Mouse (Mus musculus) C2C12 (cell line): ENCODE data around the gene Banf2. TPM values are rescaled to one million over a fixed set of nuclear protein-coding genes. Genes with fewer than 3 reads are reported as not detected.

Experiments used
- H3K27me3 ChIP-seq: one replicate; pipeline ENCODE4 v1.6.1; 2011; ENCODE audit not compliant: control insufficient read depth, insufficient read depth, insufficient read length
- H3K36me3 ChIP-seq: one replicate; pipeline ENCODE4 v1.6.1; 2011; ENCODE audit not compliant: control insufficient read depth, insufficient read depth
- H3K4me3 ChIP-seq: one replicate; pipeline ENCODE4 v1.5.1; 2011; ENCODE audit warnings: mild to moderate bottlenecking, control low read depth; ENCODE audit not compliant: poor library complexity, insufficient read depth, severe bottlenecking
- H3K79me2 ChIP-seq: one replicate; pipeline ENCODE4 v1.6.1; 2011; ENCODE audit not compliant: control insufficient read depth, insufficient read depth
- H3K79me3 ChIP-seq: one replicate; pipeline ENCODE4 v1.6.1; 2011; ENCODE audit warnings: low read depth, control low read depth
- H3ac ChIP-seq: one replicate; pipeline ENCODE3; 2011; ENCODE audit warnings: low read depth; ENCODE audit not compliant: control insufficient read depth, insufficient read length
- CEBPB ChIP-seq: IDR thresholded peaks from one replicate; pipeline ENCODE4 v1.6.1; 2011; ENCODE audit warnings: low read depth, mild to moderate bottlenecking, control low read depth, moderate library complexity
- CTCF ChIP-seq: IDR thresholded peaks from one replicate; pipeline ENCODE4 v1.5.1; 2011; ENCODE audit not compliant: control insufficient read depth, insufficient read depth, insufficient read length
- FOSL1 ChIP-seq: IDR thresholded peaks from one replicate; pipeline ENCODE4 v1.8.0; 2011; ENCODE audit warnings: mild to moderate bottlenecking, low read length; ENCODE audit not compliant: poor library complexity, insufficient read depth, severe bottlenecking
- MAX ChIP-seq: IDR thresholded peaks from one replicate; pipeline ENCODE4 v1.6.1; 2011; ENCODE audit warnings: mild to moderate bottlenecking, control low read depth
- MYOD1 ChIP-seq: IDR thresholded peaks from one replicate; pipeline ENCODE4 v1.6.1; 2011; ENCODE audit warnings: low read depth; ENCODE audit not compliant: control insufficient read depth, insufficient read length
- MYOG ChIP-seq: IDR thresholded peaks from one replicate; pipeline ENCODE4 v1.6.1; 2011; ENCODE audit not compliant: control insufficient read depth, insufficient read length; ENCODE audit errors: extremely low read depth
- USF1 ChIP-seq: IDR thresholded peaks from one replicate; pipeline ENCODE4 v1.6.1; 2011; ENCODE audit warnings: low read depth, mild to moderate bottlenecking, control low read depth, moderate library complexity
- polyA plus RNA-seq: library from polyadenylated mRNA; unstranded; fragments of >200 nt; fragmentation: generic; extraction: Trizol; gene quantifications from one replicate; pipeline ENCODE4 v1.2.1, GENCODE M21; 2012; ENCODE audit warnings: missing spikeins

The Banf2 gene
- polyA plus RNA-seq, 1 experiment = not detected

DNA sequence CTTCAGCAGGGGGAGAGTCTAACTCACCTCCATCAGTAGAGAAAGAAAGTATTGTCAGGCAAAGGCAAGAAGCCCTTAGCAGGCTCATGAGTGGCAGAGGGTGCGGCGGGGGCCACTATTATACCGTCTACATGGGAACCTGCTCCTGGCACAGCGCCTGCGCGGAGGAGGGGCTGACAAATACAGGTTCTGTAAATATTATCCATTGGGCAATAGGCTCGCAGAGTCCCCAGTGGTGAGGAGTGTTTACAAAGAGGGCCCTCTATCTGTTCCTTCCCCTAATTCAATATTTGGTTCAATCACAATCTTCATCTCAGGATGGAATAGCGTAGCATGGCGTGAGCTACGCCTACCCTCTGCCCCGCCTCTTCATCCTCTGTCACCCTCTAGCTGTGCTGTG lies 18.8 kb upstream of the Banf2 start:
- no peak overlapping the region for H3ac ChIP-seq
- peaks cover under 1% of the 10 kb centered on the region for H3K36me3 ChIP-seq
- peaks cover 19% of the 10 kb centered on the region for H3K79me2 ChIP-seq
- no peaks in the 10 kb centered on the region for H3K27me3 ChIP-seq
- TF ChIP-seq MYOD1 = no peak
- TF ChIP-seq CEBPB = no peak
- no peak for TF ChIP-seq USF1
- H3K79me3 ChIP-seq = peaks cover 10% of the 10 kb centered on the region
- H3K4me3 ChIP-seq = no peak overlapping the region

DNA sequence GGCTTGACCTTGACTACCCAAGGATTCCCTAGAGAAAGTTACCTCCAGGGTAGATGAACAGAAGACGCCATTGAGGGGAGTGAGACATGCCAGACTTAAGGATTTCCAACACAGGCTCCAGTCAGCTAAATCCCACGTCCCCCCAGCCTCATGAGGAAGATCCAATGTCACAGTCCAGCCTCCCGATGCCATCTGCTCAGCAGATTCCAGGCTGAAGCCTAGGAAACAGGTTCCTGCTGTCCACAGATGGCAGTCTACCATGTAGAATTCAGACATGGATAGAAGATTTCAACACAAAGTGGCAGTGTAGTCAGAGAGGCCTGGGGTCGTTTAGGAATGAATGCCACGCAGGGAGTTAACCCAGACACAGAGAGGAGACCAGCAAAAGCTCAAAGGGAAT lies 18.4 kb upstream of the Banf2 start:
- Histone ChIP-seq H3K79me2 (peaks cover 14% of the 10 kb centered on the region), H3K79me3 (peaks cover 6% of the 10 kb centered on the region), H3K27me3 (no peaks in the 10 kb centered on the region), H3K36me3 (no peaks in the 10 kb centered on the region), H3K4me3 (no peak overlapping the region), H3ac (no peak overlapping the region)
- TF ChIP-seq CTCF (no peak), MYOG (no peak), MAX (no peak), FOSL1 (no peak), MYOD1 (no peak), USF1 (no peak), CEBPB (no peak)

DNA sequence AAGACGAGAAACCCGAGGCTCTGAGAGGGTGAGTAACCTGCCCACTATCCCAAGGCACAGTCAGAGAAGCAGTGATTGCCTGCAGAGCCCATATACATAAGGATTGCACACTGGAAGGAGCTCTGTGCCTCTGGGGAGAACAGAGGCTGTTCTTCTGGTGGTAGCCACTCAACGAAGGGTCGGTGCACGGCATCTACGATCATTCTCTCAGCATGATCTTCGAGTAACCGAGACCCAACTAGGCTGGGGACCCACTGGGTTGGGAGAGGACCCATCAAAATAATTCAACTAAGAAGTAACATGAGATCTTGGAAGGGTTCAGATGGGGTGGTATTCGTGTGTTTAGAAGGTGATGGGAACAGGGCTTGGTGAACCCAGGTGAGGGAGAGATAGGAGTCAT lies 17.0 kb upstream of the Banf2 start:
- Histone ChIP-seq H3K27me3 (no peaks in the 10 kb centered on the region), H3K4me3 (no peak overlapping the region), H3K79me3 (no peaks in the 10 kb centered on the region), H3ac (no peak overlapping the region), H3K79me2 (peaks cover under 1% of the 10 kb centered on the region), H3K36me3 (no peaks in the 10 kb centered on the region)
- TF ChIP-seq MYOG = no peak
- TF ChIP-seq CEBPB = no peak
- TF ChIP-seq CTCF = no peak
- no peak for TF ChIP-seq FOSL1
- TF ChIP-seq USF1 = no peak
- TF ChIP-seq MYOD1 = no peak
- TF ChIP-seq MAX = no peak

DNA sequence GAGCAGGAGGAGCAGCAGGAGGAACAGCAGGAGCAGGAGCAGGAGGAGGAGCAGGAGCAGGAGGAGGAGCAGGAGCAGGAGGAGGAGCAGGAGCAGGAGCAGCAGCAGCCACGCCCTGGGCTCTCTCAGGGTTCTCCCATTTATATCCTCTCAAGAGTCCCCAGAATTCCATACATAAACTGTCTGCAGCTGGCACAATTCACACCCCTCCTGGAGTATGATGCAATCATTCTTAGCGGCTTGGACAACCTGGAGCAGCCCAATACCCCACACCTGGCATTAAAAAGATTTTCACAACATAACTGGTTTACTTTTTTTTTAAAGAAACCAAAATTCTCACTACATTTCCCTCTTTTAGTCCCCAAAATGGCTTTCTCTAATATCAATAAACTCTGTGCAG lies 12.9 kb upstream of the Banf2 start:
- no peak overlapping the region for H3ac ChIP-seq
- H3K36me3 ChIP-seq = no peaks in the 10 kb centered on the region
- no peak for TF ChIP-seq MYOG
- no peak for TF ChIP-seq MYOD1
- no peak for TF ChIP-seq CTCF
- TF ChIP-seq MAX = no peak
- TF ChIP-seq FOSL1 = no peak
- TF ChIP-seq USF1 = no peak
- peak; percentile 67 for TF ChIP-seq CEBPB
- no peak overlapping the region for H3K4me3 ChIP-seq
- no peaks in the 10 kb centered on the region for H3K79me2 ChIP-seq
- H3K79me3 ChIP-seq = no peaks in the 10 kb centered on the region
- no peaks in the 10 kb centered on the region for H3K27me3 ChIP-seq

DNA sequence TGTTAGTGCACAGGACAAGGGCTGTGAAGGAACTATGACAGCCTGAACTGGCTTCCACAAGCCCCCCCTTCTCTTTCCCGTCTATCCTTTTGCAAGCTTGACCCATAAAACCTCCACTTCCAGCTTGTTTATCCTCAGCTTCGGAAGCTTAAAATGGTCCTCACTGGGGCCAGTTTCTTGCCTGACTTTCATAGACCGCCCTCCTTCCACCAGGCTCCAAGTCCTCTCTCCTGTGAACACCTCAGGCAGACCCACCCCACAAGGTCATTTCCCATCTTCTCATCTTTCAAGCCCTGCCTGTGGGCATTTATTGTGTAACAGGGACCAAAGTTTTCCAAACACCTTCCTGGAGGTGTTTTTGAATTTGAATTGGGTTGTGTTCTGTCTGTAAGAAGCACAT lies 10.4 kb upstream of the Banf2 start:
- peaks cover 10% of the 10 kb centered on the region for H3K27me3 ChIP-seq
- H3ac ChIP-seq = no peak overlapping the region
- H3K79me2 ChIP-seq = no peaks in the 10 kb centered on the region
- no peaks in the 10 kb centered on the region for H3K79me3 ChIP-seq
- TF ChIP-seq MYOD1 (no peak), USF1 (no peak), FOSL1 (no peak), CEBPB (no peak), MAX (no peak), CTCF (no peak), MYOG (no peak)
- no peak overlapping the region for H3K4me3 ChIP-seq
- no peaks in the 10 kb centered on the region for H3K36me3 ChIP-seq

DNA sequence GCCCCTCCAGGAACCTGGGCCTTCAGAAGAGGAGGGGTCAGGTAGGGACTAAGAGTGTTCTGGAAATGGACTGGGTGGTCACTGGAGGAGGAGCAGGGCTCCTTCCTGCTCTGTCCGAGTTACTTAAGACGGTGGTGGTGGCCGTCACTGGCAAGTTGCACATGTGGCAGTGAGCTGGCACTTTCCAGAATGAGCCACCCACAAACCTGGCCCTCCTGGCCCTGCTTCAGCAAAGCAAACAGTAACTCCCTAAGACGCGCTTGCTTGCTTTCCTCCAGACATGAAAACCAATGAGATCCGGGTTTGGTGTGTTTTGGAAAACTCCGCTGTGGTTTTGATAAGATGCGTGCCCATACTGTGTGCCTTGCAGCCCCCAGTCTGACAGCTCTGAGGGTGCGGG lies 7.5 kb upstream of the Banf2 start:
- H3K27me3 ChIP-seq = peaks cover 10% of the 10 kb centered on the region
- H3K79me3 ChIP-seq = no peaks in the 10 kb centered on the region
- no peaks in the 10 kb centered on the region for H3K79me2 ChIP-seq
- no peaks in the 10 kb centered on the region for H3K36me3 ChIP-seq
- H3K4me3 ChIP-seq = no peak overlapping the region
- H3ac ChIP-seq = no peak overlapping the region
- no peak for TF ChIP-seq CTCF
- TF ChIP-seq MYOG = no peak
- no peak for TF ChIP-seq CEBPB
- TF ChIP-seq MYOD1 = no peak
- TF ChIP-seq FOSL1 = no peak
- TF ChIP-seq USF1 = no peak
- no peak for TF ChIP-seq MAX
